Mouse (Mus musculus) left cerebral cortex, adult 18-20 months (tissue): ENCODE results near the gene Pla2g3. TPM values are rescaled to one million over a fixed set of nuclear protein-coding genes. Genes with fewer than 3 reads are reported as not detected.
A peak's percentile ranks its signal among the peaks of the same experiment; 100 is the strongest.

ENCODE experiments used
- DNase-seq, 2 experiments: peaks; one replicate each; pipeline ENCODE4 v3.0.0; 2021 to 2022; ENCODE audit warnings: low spot score in 2 of 2, mixed read lengths in 1 of 2
- long read RNA-seq, 2 experiments: library from polyadenylated mRNA; stranded (forward); transcript quantifications; one replicate each; pipeline ENCODE4 v2.0.0; 2021
- total RNA-seq, 2 experiments: library from RNA; stranded (reverse); gene quantifications; 2 replicates each; pipeline ENCODE4 v1.2.3; 2021

Pla2g3 gene
- 1 to 10 TPM; 2.7 to 3.4 TPM for total RNA-seq
- long read RNA-seq, experiment 1, partial matches to known transcripts = 0 of 25 reads
- long read RNA-seq, experiment 1, other reads (novel, unspliced or antisense) = 25 of 25 reads
- long read RNA-seq, experiment 2, partial matches to known transcripts = 0 of 10 reads
- long read RNA-seq, experiment 2, other reads (novel, unspliced or antisense) = 9 of 10 reads

DNA sequence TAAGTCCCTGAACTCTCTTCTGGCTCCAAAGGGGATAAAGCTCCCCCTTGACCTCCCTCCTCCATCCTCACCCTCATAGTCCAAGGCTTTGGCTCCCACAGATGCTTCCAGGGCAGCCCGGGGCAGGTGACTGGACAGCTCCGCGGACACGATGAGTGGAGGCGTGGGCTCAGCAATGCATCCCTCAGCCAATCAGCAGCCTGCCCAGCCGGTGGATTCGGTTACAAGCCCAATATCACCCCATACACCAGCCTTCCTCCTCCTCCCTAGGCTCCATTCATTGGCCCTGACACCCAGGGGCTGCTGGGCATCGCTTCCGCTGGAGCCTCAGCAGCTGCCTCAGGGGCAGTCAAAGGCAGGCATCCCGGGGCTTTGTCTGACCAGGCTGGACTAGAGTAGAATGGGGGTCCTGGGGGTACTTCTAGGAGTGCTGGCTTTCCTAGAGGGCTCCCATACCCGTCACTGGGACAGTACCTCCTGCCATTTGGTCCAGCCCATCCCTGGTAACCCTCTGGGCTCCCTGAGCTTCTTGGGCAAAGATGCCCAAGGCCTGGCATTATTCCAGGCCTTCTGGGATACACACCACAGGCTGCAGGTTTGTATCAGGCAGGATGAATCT is at the start of gene Pla2g3:
Gene Pla2g3 (plus strand): TSS at position 333 of the 619 bp plus-strand sequence.
- DNase-seq = no peak

DNA sequence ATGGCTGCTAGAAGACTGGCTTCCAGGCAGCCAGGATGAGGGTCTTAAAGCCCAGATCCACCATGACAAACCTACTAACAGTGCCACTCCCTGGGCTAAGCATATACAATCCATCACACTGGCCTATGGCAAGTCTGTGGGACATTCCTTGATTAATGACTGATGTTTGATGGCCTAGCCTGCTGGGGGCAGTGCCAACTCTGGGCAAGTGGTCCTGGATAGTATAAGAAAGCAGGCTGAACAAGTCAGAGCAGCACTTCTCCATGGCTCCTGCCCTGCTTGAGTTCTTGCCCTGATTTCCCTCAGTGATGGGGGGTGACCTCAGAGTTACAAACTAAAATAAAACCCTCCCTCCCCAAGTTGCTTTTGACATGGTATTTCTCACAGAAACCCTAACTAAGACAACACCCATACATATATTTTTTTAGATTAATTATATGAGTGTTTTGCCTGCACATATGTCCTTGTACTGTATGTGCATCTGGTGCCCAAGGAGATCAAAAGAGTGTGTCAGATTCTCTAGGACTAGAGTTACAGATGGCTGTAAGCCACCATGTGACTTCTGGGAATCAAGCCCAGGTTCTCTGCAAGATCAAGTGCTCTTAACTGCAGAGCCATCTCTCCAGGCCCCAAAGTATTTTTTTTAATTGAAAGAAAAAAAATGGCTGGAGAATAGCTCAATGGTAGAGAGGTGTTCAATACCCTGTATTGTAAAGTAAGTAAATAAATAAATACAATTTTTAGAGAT is 46.2 kb upstream of the Pla2g3 start:
- DNase-seq = no peak

DNA sequence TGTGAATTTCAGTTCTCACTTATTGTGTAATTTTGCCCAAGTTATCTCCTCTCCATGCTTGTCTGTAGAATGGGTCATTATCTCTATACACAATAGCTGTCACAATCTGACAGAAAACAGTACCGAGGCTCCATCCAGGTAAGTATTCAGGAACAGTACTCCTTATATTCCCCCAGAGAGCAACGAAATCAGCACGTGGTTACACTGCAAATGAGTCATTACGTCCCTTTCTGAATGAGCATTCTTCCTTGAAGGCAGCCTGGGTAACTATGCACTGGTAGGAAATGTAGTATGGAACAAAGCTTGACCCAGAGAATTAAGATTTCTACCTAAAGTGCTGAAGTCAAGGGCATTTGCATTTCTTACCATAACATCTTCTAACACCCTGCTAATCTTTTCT is 45.4 kb upstream of the Pla2g3 start:
- no peak for DNase-seq

DNA sequence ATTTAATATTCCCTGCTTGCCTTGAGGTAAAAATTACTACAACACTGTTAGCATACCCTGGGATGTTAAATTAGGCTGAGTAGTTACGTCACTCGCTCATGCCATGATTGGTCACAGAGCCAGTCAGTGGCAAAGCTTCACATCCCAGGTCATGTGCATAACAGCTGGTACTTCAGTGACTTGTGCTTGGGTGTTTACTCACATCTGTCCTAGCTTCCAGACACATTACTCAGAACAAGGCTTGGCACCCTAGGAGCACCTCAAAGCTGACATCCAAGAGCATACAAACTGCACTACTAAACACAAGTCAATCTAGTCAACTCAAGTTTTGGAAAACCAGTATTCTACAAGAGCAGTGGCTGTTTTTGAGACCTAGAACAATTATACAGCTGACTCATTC is 45.0 kb upstream of the Pla2g3 start:
- DNase-seq = no peak

DNA sequence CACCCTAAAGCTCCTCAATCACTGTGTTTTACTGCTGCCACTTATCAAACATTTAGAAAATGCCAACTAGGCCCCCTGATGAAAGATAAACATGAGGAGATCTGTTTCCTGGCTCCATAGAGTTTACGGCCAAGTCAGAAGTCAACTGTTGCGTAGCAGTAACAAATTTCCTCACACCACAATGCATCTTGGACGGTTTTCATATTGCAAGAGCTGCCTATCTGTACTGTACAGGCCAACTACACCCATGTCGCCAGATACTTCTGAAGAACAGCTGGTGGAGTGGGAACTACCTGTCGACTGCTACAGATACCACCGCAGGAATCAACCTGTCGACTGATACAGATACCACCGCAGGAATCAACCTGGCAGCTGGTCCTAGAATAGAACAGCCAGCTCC is 43.2 kb upstream of the Pla2g3 start:
- DNase-seq = no peak

DNA sequence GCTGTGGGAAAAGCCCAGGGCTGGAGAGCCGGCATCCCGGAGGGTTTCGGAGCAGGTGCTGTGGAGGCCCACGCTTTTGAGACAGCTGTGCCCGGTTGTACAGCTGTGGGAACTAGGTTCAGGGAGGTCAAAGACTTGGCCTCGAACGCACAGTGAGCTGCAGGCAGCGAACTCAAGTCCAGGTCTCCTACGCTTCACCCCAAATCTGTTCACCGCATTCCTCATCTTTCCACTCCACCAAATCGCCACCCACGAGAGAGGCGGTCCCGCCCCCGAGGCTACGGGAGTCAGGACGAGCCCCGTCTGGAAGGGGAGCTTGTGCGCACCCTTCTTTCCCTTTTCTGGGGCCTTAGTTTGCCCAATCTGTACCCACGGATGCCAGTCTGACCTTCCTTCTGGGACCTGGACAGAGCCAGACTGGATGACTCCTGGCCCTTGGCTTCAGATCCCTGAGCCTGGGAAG is 36.4 kb upstream of the Pla2g3 start:
- DNase-seq = peak; percentile 47 to 49

DNA sequence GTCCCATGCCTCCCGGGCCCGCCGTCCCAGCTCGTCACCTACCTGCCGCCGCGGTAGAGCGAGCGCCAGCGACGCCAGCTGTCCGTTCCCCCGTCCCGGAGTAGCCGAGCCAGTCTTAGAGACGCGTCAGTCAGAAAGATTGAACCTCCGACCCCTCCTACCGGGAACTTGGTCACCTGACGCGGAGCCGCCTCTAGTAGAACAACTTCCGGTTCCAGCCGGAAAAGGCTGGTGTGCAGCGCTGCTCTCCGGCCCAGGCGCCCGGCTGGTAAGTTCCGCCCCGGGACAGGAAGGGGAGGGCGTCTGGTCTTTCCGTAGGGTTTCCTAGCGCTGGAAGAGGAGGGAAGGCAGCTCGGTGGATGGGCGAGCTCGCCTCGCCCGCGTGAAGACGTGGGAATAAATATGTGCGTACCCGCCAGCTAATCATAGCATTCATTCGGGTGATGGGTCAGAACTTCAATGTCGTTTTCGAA is 35.9 kb upstream of the Pla2g3 start, which contains the start of gene Rnf185:
Gene Rnf185 (minus strand): TSS at position 197 of the 473 bp plus-strand sequence.
- DNase-seq = peak; percentile 91 to 94

DNA sequence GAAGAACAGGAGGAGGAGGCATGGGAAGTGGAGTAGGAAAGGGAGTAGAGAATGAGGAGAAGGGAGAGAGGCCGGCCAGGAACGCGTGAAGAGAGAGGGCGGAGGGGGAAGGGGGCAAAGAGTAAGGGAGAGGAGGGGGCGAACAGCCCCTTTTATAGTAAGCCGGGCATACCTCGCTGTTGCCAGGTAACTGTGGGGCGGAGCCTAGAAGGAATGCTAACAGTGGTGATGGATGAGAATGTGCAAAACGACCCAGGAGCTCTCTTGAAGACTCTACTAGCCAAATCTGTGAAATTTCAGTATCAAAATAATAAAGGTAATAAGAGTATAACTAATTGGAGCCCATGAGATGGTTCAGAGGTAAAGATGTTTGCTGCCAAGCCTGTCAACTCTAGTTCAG is 35.3 kb upstream of the Pla2g3 start:
- DNase-seq = no peak

DNA sequence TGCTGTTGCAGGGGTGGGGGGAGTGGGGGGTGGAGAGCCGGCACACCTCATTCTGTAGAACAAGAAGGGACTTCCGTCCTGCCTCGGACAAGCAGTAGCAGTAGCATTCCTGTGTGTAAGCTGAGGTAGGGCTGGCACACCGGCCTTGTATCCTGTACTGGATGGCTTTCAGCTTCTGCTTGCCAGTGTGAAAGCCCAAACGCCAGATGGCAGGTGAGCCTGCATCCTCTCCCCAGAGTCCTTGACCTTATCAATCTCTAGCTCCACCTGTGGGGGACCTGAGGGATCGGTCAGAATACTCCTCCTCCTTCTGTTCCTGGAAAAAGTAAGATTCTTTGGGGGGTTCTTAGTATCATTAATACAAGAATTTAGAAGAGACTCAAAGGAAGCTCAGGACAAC is 34.6 kb upstream of the Pla2g3 start:
- no peak for DNase-seq

DNA sequence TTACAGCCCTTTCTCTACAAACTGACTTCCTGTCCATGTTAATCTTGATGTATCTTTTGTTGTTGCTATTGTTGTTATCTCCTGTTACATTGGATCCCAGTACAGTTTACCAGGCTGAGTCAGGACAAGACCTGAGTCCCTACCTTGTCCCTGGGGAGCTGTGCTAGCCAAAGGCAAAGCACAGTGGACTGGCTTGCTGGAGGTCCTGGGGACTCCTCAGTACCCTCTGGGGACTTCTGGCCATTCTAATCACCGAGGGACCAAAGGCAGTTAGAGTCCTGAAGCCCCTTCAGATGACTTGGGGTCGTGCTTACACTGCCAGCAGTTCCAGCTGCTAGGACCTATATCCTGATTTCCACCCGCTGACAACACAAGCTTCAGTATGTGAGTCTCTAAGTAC is 33.6 kb upstream of the Pla2g3 start:
- DNase-seq = no peak

DNA sequence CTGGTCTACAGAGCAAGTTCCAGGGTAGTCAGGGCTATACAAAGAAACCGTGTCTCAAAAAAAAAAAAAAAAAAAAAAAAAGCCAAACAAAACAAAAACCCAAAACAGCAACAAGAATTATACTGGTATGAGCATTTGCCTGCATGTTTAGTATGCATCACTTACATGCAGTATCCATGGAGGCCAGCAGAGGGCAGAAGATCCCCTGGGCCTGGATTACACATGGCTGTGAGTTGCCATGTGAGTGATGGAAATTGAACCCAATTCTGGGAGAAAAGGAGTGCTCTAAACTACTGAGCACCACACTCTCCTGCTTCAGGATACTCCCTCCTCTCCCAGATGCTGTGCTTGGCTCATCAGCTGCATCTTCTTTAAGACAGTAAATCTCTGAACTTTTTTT is 31.7 kb upstream of the Pla2g3 start:
- peak; percentile 63 to 82 for DNase-seq

DNA sequence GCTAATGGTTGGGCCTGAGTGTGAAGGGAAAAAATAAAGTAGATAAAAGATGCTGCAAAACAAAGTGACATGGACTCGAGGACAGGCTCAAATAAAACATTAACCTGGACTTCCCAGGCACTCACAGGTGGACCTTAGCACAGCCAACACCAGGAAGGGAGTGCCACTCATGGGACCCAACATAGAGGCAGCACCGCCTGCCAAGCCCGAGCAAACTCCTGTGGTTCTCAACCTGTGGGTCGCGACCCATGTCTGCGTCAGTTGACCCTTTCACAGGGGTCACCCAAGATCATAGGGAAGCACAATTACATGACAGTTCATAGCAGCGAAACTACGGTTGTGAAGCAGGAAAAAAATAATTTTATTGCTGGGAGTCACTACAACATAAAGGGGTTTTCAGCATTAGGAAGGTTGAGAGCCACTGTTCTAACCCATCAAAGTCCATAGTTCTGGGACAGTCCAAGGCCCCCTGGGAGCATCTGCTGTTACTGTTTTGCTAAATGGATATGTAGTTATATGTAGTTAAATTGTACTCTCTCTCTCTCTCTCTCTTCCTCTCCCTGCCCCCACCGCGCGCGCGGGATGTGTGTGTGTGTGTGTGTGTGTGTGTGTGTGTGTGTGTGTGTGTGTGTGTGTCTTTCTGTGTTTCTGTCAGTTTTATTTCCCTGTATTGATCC is 29.5 kb upstream of the Pla2g3 start:
- no peak for DNase-seq

DNA sequence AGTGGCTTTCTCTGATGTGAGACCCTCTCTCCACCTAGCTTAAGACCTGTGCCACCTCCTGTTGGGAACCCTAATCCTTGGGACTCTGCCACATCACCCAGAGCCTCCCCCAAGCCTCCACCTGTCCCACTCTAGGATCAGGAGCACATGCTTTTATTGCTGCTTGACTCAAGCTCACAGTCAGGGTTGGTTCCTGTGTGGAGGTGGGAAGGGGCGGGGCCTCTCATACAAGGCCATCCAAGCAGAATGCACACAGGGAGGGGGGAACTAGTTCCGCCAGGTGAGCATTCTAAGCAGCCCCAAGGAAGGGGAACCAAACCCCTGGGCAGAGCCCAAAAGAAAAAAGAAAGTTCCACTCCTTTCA is 29.0 kb upstream of the Pla2g3 start:
- no peak for DNase-seq

DNA sequence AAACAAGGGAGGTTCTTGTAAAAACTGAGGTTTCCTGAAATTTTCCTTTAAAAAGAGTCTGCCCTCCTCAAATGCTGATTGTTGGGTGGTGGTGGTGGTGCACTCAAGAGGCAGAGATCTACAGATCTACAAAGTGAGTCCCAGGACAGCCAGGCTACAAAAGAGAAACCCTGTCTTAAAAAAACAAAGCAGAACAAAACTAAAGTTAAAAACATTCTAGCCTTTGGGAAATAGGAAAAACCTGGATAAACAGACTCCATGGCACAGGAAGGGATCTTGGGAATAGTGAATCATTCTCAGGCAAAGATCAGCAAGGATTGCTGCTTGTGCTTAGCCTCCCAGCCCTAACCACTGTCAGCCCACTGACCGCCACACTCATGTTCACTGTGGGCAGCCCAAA is 25.2 kb upstream of the Pla2g3 start:
- no peak for DNase-seq

DNA sequence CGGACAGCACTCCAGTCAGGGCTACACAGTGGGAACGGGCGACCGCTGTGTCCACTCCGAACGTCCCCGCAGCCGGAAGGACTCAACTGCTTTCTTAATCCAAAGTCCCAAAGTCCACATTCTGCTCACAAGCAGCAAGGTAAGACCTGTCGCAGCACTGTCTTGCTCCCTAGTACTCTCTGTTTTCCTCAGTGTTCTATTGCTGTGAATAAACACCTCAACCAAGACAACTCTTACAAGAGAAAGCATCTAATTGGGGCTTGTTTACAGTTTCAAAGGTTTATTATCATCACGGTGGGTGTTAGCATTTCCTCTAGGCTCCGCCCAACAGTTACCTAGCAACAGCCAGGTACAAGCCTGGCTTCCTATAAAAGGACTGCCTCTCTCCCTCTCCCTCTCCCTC is 16.6 kb upstream of the Pla2g3 start:
- no peak for DNase-seq

DNA sequence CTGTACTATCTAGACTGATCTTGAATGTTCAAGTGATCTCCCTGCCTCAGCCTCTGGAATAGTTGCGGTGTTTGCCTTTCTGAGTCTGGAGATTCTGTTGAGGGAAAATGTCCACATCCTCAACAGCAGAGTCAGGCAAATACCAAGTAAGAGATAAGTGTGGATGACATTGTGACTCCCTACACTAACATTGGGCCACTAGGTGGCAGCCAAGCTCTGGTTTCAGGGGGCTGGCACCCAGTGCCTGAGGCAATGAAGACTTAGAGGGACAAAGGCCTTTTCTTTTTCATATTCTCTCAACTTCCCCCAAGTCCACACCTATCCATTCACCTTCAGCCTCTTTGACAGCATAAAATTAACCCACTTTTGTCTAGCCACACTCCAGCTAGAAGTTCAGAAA is 15.6 kb upstream of the Pla2g3 start:
- DNase-seq = peak; percentile 87 to 92

DNA sequence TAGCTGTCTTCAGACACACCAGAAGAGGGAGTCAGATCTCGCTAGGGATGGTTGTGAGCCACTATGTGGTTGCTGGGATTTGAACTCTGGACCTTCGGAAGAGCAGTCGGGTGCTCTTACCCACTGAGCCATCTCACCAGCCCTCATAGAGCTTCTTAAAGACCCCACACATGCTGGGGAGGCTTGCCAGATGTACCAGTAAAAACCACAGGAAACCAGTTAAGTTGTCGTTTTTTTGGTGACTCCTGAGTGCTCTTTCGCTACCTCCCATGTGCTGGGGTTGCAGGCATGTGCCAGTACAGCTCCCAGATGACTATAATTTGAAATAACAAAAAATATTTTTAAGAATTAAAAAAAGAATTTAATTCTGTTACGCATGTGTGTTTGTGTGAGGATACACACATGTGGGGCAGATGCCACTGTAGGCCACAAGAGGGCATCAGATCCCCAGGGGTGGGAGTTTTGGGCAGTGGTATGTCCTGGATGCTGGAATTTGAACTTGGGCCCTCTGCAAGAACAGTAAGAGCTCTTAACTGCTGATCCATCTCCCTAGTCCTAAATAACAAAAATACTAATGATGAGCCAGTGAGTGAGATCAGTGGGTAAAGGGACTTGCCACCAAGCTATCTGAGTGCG is 13.5 kb upstream of the Pla2g3 start:
- no peak for DNase-seq

DNA sequence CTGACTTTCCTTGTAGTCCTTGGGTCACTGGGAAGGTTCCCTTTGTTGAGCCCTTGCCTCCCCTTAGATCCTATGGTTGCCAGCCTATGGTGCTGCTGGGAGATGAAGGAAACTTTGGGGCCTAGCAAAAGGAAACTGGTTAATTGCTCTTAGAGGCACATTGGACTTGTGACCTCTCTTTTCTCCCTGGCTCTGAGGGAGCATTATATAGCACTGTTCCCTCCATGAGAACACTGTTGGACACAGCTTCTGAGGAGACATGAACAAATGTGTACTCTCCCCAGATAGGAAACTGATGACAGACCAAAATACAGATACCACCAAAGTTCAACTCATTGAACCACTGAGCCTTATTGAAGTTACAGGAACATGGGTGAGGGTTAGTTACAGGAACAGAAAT is 12.6 kb upstream of the Pla2g3 start:
- no peak for DNase-seq

DNA sequence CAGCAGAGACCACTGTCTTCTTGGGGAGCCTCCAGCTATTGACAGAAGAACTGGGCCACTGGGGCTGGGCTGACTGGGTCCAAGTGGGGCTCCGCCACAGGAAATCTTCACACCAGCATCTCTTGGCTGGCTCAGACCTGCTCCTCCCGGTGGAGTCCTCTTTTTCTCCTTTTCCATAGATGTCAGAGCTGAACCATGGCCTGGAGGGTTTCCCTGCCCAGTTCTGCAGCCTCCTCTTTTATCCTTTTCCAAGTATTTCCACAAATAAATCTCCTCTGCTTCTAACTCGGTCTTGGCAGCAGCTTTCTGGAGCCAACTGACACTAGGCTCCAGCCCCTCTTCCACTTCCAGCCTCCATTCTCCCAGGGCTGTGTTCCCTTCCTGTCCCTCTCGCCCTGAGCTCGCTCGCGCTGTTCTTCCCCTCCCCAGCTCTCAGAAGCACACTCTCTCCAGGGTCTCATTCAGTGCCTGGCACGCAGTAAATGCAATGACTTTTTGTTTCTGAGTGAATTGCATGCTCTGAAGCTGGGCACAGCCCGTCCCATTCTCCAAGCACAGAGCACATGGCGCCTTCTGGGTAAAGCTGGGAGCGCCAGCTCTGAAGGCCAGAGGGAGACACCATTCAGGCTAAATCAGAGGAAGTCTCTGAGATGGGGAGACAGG is 4.0 kb upstream of the Pla2g3 start:
- peak; percentile 47 to 48 for DNase-seq

DNA sequence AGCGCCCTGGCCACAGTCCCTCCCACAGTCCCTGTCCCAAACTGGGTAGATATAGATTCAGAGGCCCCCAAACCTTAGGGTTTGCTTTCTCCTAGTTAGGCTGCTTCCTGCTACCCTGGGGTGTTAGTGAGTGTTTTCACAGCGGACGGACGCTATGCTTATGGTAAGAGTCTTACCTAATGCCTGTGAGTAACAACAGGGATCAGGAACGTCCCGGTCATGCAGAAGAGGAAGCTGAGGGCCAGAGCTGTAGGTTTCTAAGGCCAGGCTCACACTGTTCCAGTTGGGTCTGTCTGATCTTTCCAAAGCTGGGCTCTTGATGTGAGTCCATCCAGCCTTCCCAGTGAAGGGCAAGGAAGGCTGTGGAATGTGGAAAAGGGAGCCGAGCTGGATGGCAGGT is 1.7 kb upstream of the Pla2g3 start:
- DNase-seq = no peak

DNA sequence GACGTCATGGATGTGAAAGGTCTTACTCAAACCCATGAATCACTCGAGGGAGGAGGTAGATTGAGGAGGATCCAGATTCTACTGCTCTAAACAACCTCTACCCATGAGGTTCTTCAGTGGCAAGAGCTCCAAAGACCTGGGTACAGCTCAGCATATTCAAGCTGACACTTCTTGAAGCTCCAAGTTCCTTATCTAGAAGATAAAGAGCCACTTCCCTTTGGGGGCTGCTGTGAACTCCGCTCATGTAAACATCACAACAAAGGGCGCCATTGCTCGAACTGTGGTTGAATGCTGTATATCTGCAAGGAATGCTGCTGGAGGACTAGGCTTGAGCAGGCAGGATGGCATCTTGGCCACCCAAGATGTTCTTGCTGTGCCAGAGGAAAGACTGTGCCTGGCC is 952 bp downstream of the Pla2g3 start:
- DNase-seq = no peak
